Comparison of ENCODE assay signal across 9 mouse cellular contexts in the genomic region with DNA sequence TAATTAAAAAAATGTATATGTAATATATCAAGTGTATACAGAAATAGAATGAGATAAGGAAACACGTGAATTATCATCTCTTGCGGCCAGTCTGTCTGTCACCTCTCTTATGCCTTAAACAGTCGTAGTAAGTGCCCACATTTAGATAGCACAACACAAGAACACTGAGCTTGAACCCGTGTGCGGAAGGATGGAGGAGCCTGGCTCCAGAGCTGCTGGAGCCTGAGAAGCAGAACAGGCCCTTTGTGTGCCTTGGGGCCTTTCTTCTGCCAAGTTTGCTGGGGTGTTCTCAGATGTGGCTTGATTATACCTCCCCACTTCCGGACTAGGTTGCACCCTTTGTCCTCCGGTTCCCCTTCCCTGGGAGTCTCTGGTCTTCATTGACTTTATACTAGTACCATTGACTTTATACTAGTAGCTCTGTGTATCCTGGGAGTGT. TPM values are rescaled to one million over a fixed set of nuclear protein-coding genes. Genes with fewer than 3 reads are reported as not detected.
DNase-seq lines count a peak whose midpoint lies in the region; ATAC-seq and TF ChIP-seq lines count a peak whose summit lies in the region.
"Had no signal": no experiment of that assay in that cellular context is flagged by ENCODE, and none has a peak within 500 bp of the region (broad histone marks: within the 10 kb centered on the region; RNA-seq: fewer than 3 reads in every experiment).

No protein-coding gene starts in this region.

- H3K4me2 ChIP-seq in intestine, embryonic 14.5 days (ENCODE audit: low read length) = peak overlapping the region; percentile 39

- H3K4me1 ChIP-seq in bone marrow, adult 2 months (ENCODE audit: control insufficient read depth, insufficient read depth, low read length) = peaks cover 4% of the 10 kb centered on the region
- peaks cover 16% of the 10 kb centered on the region for H3K4me1 ChIP-seq in intestine, embryonic 14.5 days (replicated peaks; ENCODE audit: control insufficient read depth, insufficient read depth, low read length)

- no peak overlapping the region for H3K9ac ChIP-seq in intestine, embryonic 14.5 days (ENCODE audit: low read length)

- peak; percentile 13 for DNase-seq in gastrocnemius, postnatal 14 days
- no peak for DNase-seq in gastrocnemius, postnatal 10 days
- DNase-seq in intestine, embryonic 14.5 days (ENCODE audit: low spot score) = no peak
- DNase-seq in lung, postnatal 10 days = peak; percentile 62
- peak; percentile 58 for DNase-seq in splenic B cell, adult 2 months (ENCODE audit: low read depth, low spot score)
- DNase-seq in left cerebral cortex, adult 8-10 months (ENCODE audit: low spot score in 2 of 2) = no peak

- no peaks in the 10 kb centered on the region; the same call in 1 of the 2 replicates for H3K36me3 ChIP-seq in intestine, embryonic 14.5 days (ENCODE audit: control insufficient read depth, insufficient read depth, low read length)
- H3K36me3 ChIP-seq in splenic B cell, adult 2 months (ENCODE audit: control insufficient read depth, insufficient read depth, low read length, poor library complexity, severe bottlenecking) = no peaks in the 10 kb centered on the region; the same call in 1 of the 2 replicates

- no peaks in the 10 kb centered on the region for H3K27me3 ChIP-seq in intestine, embryonic 14.5 days (replicated peaks; ENCODE audit: control insufficient read depth, insufficient read depth, low read length)
- H3K27me3 ChIP-seq in splenic B cell, adult 2 months (ENCODE audit: control insufficient read depth, insufficient read depth, low read length, poor library complexity, severe bottlenecking) = no peaks in the 10 kb centered on the region

- no peak overlapping the region for H3K4me3 ChIP-seq in bone marrow, adult 2 months (replicated peaks; ENCODE audit: control insufficient read depth, low read depth, low read length)
- H3K4me3 ChIP-seq in intestine, embryonic 14.5 days (ENCODE audit: low read depth, low read length) = no peak overlapping the region
- H3K4me3 ChIP-seq: myocyte had no signal

- intact Hi-C loops in gastrocnemius, postnatal 14 days (cut with DNase I; ENCODE audit: low total_unique reads) = no loop called here

- no peak for TF ChIP-seq CTCF in bone marrow, adult 2 months (IDR thresholded peaks at IDR 0.05; ENCODE audit: control insufficient read depth, insufficient read depth, low read length)

- 0 out of 2 replicates have a peak overlapping the region, but pooled peaks have one; percentile 13 for H3K27ac ChIP-seq in bone marrow, adult 2 months (ENCODE audit: control insufficient read depth, insufficient read depth, low read depth, low read length, poor library complexity)
- peak overlapping the region; percentile 66 for H3K27ac ChIP-seq in intestine, embryonic 14.5 days (ENCODE audit: low read depth)

- WGBS in bone marrow, adult 2 months = 13% methylated on average over 7 of the region's 7 CpGs
- 64% methylated on average over 7 of the region's 7 CpGs for WGBS in intestine, embryonic 14.5 days

- 0 out of 2 replicates have a peak, but pooled peaks cover 2% of the 10 kb centered on the region for H3K9me3 ChIP-seq in intestine, embryonic 14.5 days (ENCODE audit: control insufficient read depth, low read length)

- ATAC-seq in granulocyte monocyte progenitor cell, adult 5-6 weeks (replicated peaks; ENCODE audit: poor library complexity, severe bottlenecking) = peak; percentile 82
- ATAC-seq in intestine, embryonic 14.5 days (replicated peaks; ENCODE audit: low FRiP score, low TSS enrichment, low read depth) = 0 out of 2 replicates have a peak, but pooled peaks have one; percentile 33

- no peak for TF ChIP-seq POLR2A in bone marrow, adult 2 months (IDR thresholded peaks at IDR 0.05; ENCODE audit: borderline replicate concordance, control insufficient read depth, low read depth, low read length)

RNA-seq across cellular contexts. Expression of a gene that starts 25.8 kb away (rescaled TPM):
- total RNA-seq in gastrocnemius, postnatal 14 days (2021) = 10 to 100 TPM; 32.8 to 51.9 TPM
- 10 to 100 TPM; 51.8 to 80.1 TPM for total RNA-seq in gastrocnemius, postnatal 10 days (2021)
- polyA plus RNA-seq in bone marrow, adult 2 months (2011; ENCODE audit: insufficient read depth, insufficient read length, low replicate concordance, missing spikeins) = 39.2 and 53.1 TPM in 2 replicates
- total RNA-seq in granulocyte monocyte progenitor cell, adult 5-6 weeks (2014; fragmentation: Nextera tagmentation) = 94.1 and 126 TPM in 2 replicates
- 32.3 and 43.4 TPM in 2 replicates for total RNA-seq in granulocyte monocyte progenitor cell, adult 5-6 weeks (2017)
- polyA plus RNA-seq in intestine, embryonic 14.5 days (2014; fragmentation: Nextera tagmentation; extraction: Ambion mirVana) = 32.9 and 36.0 TPM in 2 replicates
- total RNA-seq in left cerebral cortex, adult 8-10 months (2022) = 100 to 1,000 TPM in 2 of 4 experiments, 10 to 100 TPM in 2; 94.0 to 124 (median 106) TPM

Comparison
In these comparisons a context has a peak if more than half of its experiments do, and no peak if none do; other contexts are left out.
1. DNase-seq: peak in gastrocnemius, postnatal 14 days (single experiment), lung, postnatal 10 days (single experiment) and splenic B cell, adult 2 months (single experiment); none in gastrocnemius, postnatal 10 days (single experiment), intestine, embryonic 14.5 days (single experiment) and left cerebral cortex, adult 8-10 months (0 of 2).